In genomic region chr17:13196486-13196885, GRCm38 (mm10) we compare ENCODE assay signal across 28 mouse cellular contexts. TPM values are rescaled to one million over a fixed set of nuclear protein-coding genes. Genes with fewer than 3 reads are reported as not detected.
DNase-seq lines count a peak whose midpoint lies in the region; ATAC-seq and TF ChIP-seq lines count a peak whose summit lies in the region.
"Not testable (repeated sequence)": the region's sequence is repeated elsewhere in the genome, so short reads cannot be mapped to it uniquely, and the experiment has no call there.
"Had no signal": no experiment of that assay in that cellular context is flagged by ENCODE, and none has a peak within 500 bp of the region (broad histone marks: within the 10 kb centered on the region; RNA-seq: fewer than 3 reads in every experiment).

No protein-coding gene starts in this region.

- DNase-seq in adrenal gland, postnatal 10 days, result peak; percentile 28
- DNase-seq in cerebellum, adult 9-10 months, result peak; percentile 46
- DNase-seq in cerebellum, postnatal 25 days, result peak; percentile 24 to 28
- DNase-seq in heart, adult 8-10 months (ENCODE audit: low spot score), result peak; percentile 45
- not testable (repeated sequence) for DNase-seq in heart, postnatal 0 days (ENCODE audit: low spot score)
- DNase-seq in lung, postnatal 25 days (ENCODE audit: low spot score), result peak; percentile 33

- not testable (repeated sequence) for TF ChIP-seq EP300 in heart, postnatal 0 days (IDR thresholded peaks at IDR 0.05; ENCODE audit: low read depth)

- H3K4me1 ChIP-seq in heart, postnatal 0 days (ENCODE audit: control insufficient read depth, insufficient read depth); intestine, postnatal 0 days (replicated peaks; ENCODE audit: control insufficient read depth, insufficient read depth, low read length); kidney, embryonic 15.5 days: not testable (repeated sequence)

- 0 out of 2 replicates have a peak, but pooled peaks cover 21% of the 10 kb centered on the region for H3K9me3 ChIP-seq in heart, postnatal 0 days (replicated peaks; ENCODE audit: control insufficient read depth, low read length)
- peaks cover 24% of the 10 kb centered on the region for H3K9me3 ChIP-seq in intestine, postnatal 0 days (ENCODE audit: control insufficient read depth)
- peaks cover 40% of the 10 kb centered on the region for H3K9me3 ChIP-seq in kidney, embryonic 15.5 days (replicated peaks)

- H3K27ac ChIP-seq in heart, postnatal 0 days (ENCODE audit: low read depth); intestine, postnatal 0 days (ENCODE audit: low read depth, low read length); kidney, embryonic 15.5 days: not testable (repeated sequence)

- H3K9ac ChIP-seq in heart, postnatal 0 days (replicated peaks; ENCODE audit: low read depth, low read length); intestine, postnatal 0 days (ENCODE audit: low read depth, low read length); kidney, embryonic 15.5 days: not testable (repeated sequence)

- H3K4me3 ChIP-seq in heart, postnatal 0 days (ENCODE audit: low read depth, low read length); intestine, postnatal 0 days (ENCODE audit: low read depth, low read length); kidney, embryonic 15.5 days (replicated peaks): not testable (repeated sequence)

- not testable (repeated sequence) for H3K27me3 ChIP-seq in heart, postnatal 0 days (ENCODE audit: control insufficient read depth, insufficient read depth, low read length); intestine, postnatal 0 days (replicated peaks; ENCODE audit: control insufficient read depth, insufficient read depth, low read length); kidney, embryonic 15.5 days

- H3K4me2 ChIP-seq in heart, postnatal 0 days (ENCODE audit: low read depth, low read length); intestine, postnatal 0 days (replicated peaks; ENCODE audit: low read depth); kidney, embryonic 15.5 days: not testable (repeated sequence)

- H3K36me3 ChIP-seq in heart, postnatal 0 days (replicated peaks; ENCODE audit: control insufficient read depth, insufficient read depth, low read length); intestine, postnatal 0 days (ENCODE audit: control insufficient read depth, insufficient read depth); kidney, embryonic 15.5 days: not testable (repeated sequence)

- ATAC-seq in heart, postnatal 0 days (ENCODE audit: insufficient read depth, low read depth), result peak; percentile 21; the same call in 1 of the 2 replicates
- 0 out of 2 replicates have a peak, but pooled peaks have one; percentile 1 for ATAC-seq in intestine, postnatal 0 days
- ATAC-seq in kidney, embryonic 15.5 days (replicated peaks; ENCODE audit: low FRiP score), result 0 out of 2 replicates have a peak, but pooled peaks have one; percentile 22

- not testable (repeated sequence) for TF ChIP-seq CTCF in heart, postnatal 0 days (IDR thresholded peaks at IDR 0.05; ENCODE audit: low read depth); intestine, postnatal 0 days (IDR thresholded peaks at IDR 0.05; ENCODE audit: low read depth)

- 53% methylated on average over 4 of the region's 4 CpGs for WGBS in heart, postnatal 0 days
- WGBS in intestine, postnatal 0 days, result 65% methylated on average over 4 of the region's 4 CpGs
- 65% methylated on average over 4 of the region's 4 CpGs for WGBS in kidney, embryonic 15.5 days

RNA-seq across cellular contexts. Expression of gene Smok2a, which starts 24.5 kb away (rescaled TPM):
- not detected for total RNA-seq in adrenal gland, postnatal 10 days (2021)
- not detected for total RNA-seq in heart, adult 8-10 months (2022)
- not detected in 2 replicates for total RNA-seq in heart, postnatal 0 days (2014; rRNA removed; ENCODE audit: low replicate concordance)
- polyA plus RNA-seq in heart, postnatal 0 days (2015; fragmentation: Nextera tagmentation; extraction: Ambion mirVana), result not detected in 2 replicates
- polyA plus RNA-seq in intestine, postnatal 0 days (2015; fragmentation: Nextera tagmentation; extraction: Ambion mirVana), result not detected in 2 replicates
- polyA plus RNA-seq in kidney, embryonic 15.5 days (2015; fragmentation: Nextera tagmentation; extraction: Ambion mirVana), result not detected in 2 replicates
- total RNA-seq: adrenal gland, adult 8-10 months; adrenal gland, postnatal 36 days; ES-E14; gastrocnemius, adult 18-20 months; gastrocnemius, postnatal 10 days; gastrocnemius, postnatal 36 days; granulocyte monocyte progenitor cell, adult 5-6 weeks; heart, postnatal 25 days had no signal
- polyA plus RNA-seq: activated CD4-positive, CD25-positive, alpha-beta regulatory T cell, adult 4 months; embryonic facial prominence, embryonic 11.5 days; embryonic facial prominence, embryonic 14.5 days; forebrain, embryonic 10.5 days; forebrain, embryonic 13.5 days; forebrain, embryonic 16.5 days; heart, embryonic 10.5 days; heart, embryonic 15.5 days; hindbrain, embryonic 10.5 days; hindbrain, embryonic 13.5 days; hindbrain, embryonic 16.5 days; intestine, embryonic 15.5 days had no signal

RNA-seq across cellular contexts. Expression of gene Smok2b, which starts 33.6 kb away (rescaled TPM):
- not detected for total RNA-seq in adrenal gland, postnatal 10 days (2021)
- not detected for total RNA-seq in heart, adult 8-10 months (2022)
- total RNA-seq in heart, postnatal 0 days (2014; rRNA removed; ENCODE audit: low replicate concordance), result not detected in 2 replicates
- not detected in 2 replicates for polyA plus RNA-seq in heart, postnatal 0 days (2015; fragmentation: Nextera tagmentation; extraction: Ambion mirVana)
- not detected in 2 replicates for polyA plus RNA-seq in intestine, postnatal 0 days (2015; fragmentation: Nextera tagmentation; extraction: Ambion mirVana)
- polyA plus RNA-seq in kidney, embryonic 15.5 days (2015; fragmentation: Nextera tagmentation; extraction: Ambion mirVana), result not detected in 2 replicates
- total RNA-seq: adrenal gland, adult 8-10 months; adrenal gland, postnatal 36 days; ES-E14; gastrocnemius, adult 18-20 months; gastrocnemius, postnatal 10 days; gastrocnemius, postnatal 36 days; granulocyte monocyte progenitor cell, adult 5-6 weeks; heart, postnatal 25 days had no signal
- polyA plus RNA-seq: embryonic facial prominence, embryonic 11.5 days; embryonic facial prominence, embryonic 14.5 days; forebrain, embryonic 10.5 days; forebrain, embryonic 13.5 days; forebrain, embryonic 16.5 days; heart, embryonic 10.5 days; heart, embryonic 15.5 days; hindbrain, embryonic 10.5 days; hindbrain, embryonic 13.5 days; hindbrain, embryonic 16.5 days; intestine, embryonic 15.5 days had no signal
